Mouse (Mus musculus) frontal cortex, adult (tissue): ENCODE measurements at regions not wholly inside any gene's neighbourhood (a gene's known extent, or its start where the extent isn't known, plus 50 kb on each side); places are given as distances from the start of the nearest gene placed in this dataset.
"Not testable (repeated sequence)": the region's sequence is repeated elsewhere in the genome, so short reads cannot be mapped to it uniquely, and the experiment has no call there.

ENCODE experiments used
- ATAC-seq: cut with Nextera tagmentation; 2 replicates; pipeline ENCODE4 v1.9.2; 2017; ENCODE audit warnings: mild to moderate bottlenecking, moderate library complexity, mixed read lengths; ENCODE audit not compliant: low TSS enrichment

- ATAC-seq: no peak
These were observed 153.5 kb upstream of the Snrpn start for GRCm38 (mm10) chr7:60293556-60293955.

GRCm38 (mm10) chr7:60244187-60244866 lies 104.3 kb upstream of the Snrpn start:
- peak; percentile 98 for ATAC-seq

GRCm38 (mm10) chr7:60243746-60244145 lies 103.7 kb upstream of the Snrpn start:
- ATAC-seq: not testable (repeated sequence)

- not testable (repeated sequence) for ATAC-seq
These were observed 98.7 kb upstream of the Snrpn start for GRCm38 (mm10) chr7:60238595-60239195.

- not testable (repeated sequence) for ATAC-seq
These were observed 76.6 kb upstream of the Snrpn start for GRCm38 (mm10) chr7:60216358-60217273.
